Mouse (Mus musculus) midbrain, embryonic 13.5 days (tissue): ENCODE results near the gene Cadm1. TPM values are rescaled to one million over a fixed set of nuclear protein-coding genes. Genes with fewer than 3 reads are reported as not detected.

Experiments used
- ATAC-seq: fragments of 200-750 bp; cut with Nextera tagmentation; 2 replicates; pipeline ENCODE4 v1.8.0; 2017; ENCODE audit warnings: mild to moderate bottlenecking, moderate TSS enrichment, moderate library complexity
- H3K27ac ChIP-seq: fragments of 300-500 bp; sonication (generic); 2 replicates; pipeline ENCODE4 v1.5.1; 2015; ENCODE audit warnings: inconsistent platforms, mild to moderate bottlenecking, moderate library complexity
- H3K27me3 ChIP-seq: fragments of 300-500 bp; sonication (generic); 2 replicates; pipeline ENCODE4 v1.6.1; 2015; ENCODE audit warnings: mild to moderate bottlenecking, inconsistent platforms
- H3K36me3 ChIP-seq: fragments of 300-500 bp; sonication (generic); 2 replicates; pipeline ENCODE4 v1.6.1; 2015; ENCODE audit warnings: mild to moderate bottlenecking, inconsistent platforms
- H3K4me1 ChIP-seq: fragments of 300-500 bp; sonication (generic); replicated peaks from 2 replicates; pipeline ENCODE4 v1.6.1; 2015; ENCODE audit warnings: inconsistent platforms
- H3K4me2 ChIP-seq: fragments of 300-500 bp; sonication (generic); replicated peaks from 2 replicates; pipeline ENCODE4 v1.6.1; 2015; ENCODE audit warnings: moderate library complexity, mild to moderate bottlenecking, inconsistent platforms
- H3K4me3 ChIP-seq: fragments of 300-500 bp; sonication (generic); replicated peaks from 2 replicates; pipeline ENCODE4 v1.5.1; 2015; ENCODE audit warnings: mild to moderate bottlenecking, inconsistent platforms
- H3K9ac ChIP-seq: fragments of 300-500 bp; sonication (generic); replicated peaks from 2 replicates; pipeline ENCODE4 v1.6.1; 2015; ENCODE audit warnings: mild to moderate bottlenecking, inconsistent platforms
- H3K9me3 ChIP-seq: fragments of 300-500 bp; sonication (generic); 2 replicates; pipeline ENCODE4 v1.6.1; 2016; ENCODE audit warnings: mild to moderate bottlenecking, inconsistent platforms
- WGBS: fragments of 180-500 bp; shearing (Covaris S2); methylation state at CpG from one replicate; pipeline ENCODE4 v1.1.7; 2015; 5-methylcytosine and 5-hydroxymethylcytosine counted together
- polyA plus RNA-seq: library from polyadenylated mRNA; unstranded; fragments of >200 nt; fragmentation: Nextera tagmentation; extraction: Ambion mirVana; gene quantifications from 2 replicates; pipeline ENCODE4 v1.2.1, GENCODE M21; 2015

Cadm1 gene
- polyA plus RNA-seq, 1 experiment from 2014 or later = 138 TPM

GRCm38 (mm10) chr9:47615049-47615448 lies 85.1 kb downstream of the Cadm1 start:
- ATAC-seq = no peak

GRCm38 (mm10) chr9:47616391-47616790 lies 86.4 kb downstream of the Cadm1 start:
- H3K9ac ChIP-seq = no peak overlapping the region
- no peak overlapping the region for H3K27ac ChIP-seq
- no peaks in the 10 kb centered on the region for H3K36me3 ChIP-seq
- 0 out of 2 replicates have a peak, but pooled peaks cover 2% of the 10 kb centered on the region for H3K27me3 ChIP-seq
- H3K4me2 ChIP-seq = no peak overlapping the region
- H3K4me3 ChIP-seq = no peak overlapping the region
- ATAC-seq = no peak
- no peaks in the 10 kb centered on the region for H3K9me3 ChIP-seq
- WGBS = 72% methylated on average over 4 of the region's 4 CpGs
- peaks cover 43% of the 10 kb centered on the region for H3K4me1 ChIP-seq

More at GRCm38 (mm10) chr9:47615049-47615448, 85.1 kb downstream of the Cadm1 start:
- 62% methylated on average over 6 of the region's 6 CpGs for WGBS
- no peak overlapping the region for H3K9ac ChIP-seq
- H3K36me3 ChIP-seq = no peaks in the 10 kb centered on the region
- peaks cover 51% of the 10 kb centered on the region for H3K4me1 ChIP-seq
- no peaks in the 10 kb centered on the region for H3K9me3 ChIP-seq
- no peak overlapping the region for H3K27ac ChIP-seq
- H3K4me3 ChIP-seq = no peak overlapping the region
- H3K27me3 ChIP-seq = 0 out of 2 replicates have a peak, but pooled peaks cover 2% of the 10 kb centered on the region
- H3K4me2 ChIP-seq = no peak overlapping the region

- Histone ChIP-seq H3K9ac (no peak overlapping the region), H3K27ac (no peak overlapping the region), H3K36me3 (no peaks in the 10 kb centered on the region), H3K4me3 (no peak overlapping the region), H3K27me3 (0 out of 2 replicates have a peak, but pooled peaks cover 2% of the 10 kb centered on the region), H3K4me2 (no peak overlapping the region), H3K9me3 (no peaks in the 10 kb centered on the region), H3K4me1 (peaks cover 47% of the 10 kb centered on the region)
- no peak for ATAC-seq
- WGBS = 74% methylated on average over 8 of the region's 8 CpGs
Measured at GRCm38 (mm10) chr9:47619501-47620029, 89.6 kb downstream of the Cadm1 start.

GRCm38 (mm10) chr9:47623447-47624445 lies 93.8 kb downstream of the Cadm1 start:
- Histone ChIP-seq H3K9ac (no peak overlapping the region), H3K4me1 (peaks cover 12% of the 10 kb centered on the region), H3K4me3 (no peak overlapping the region), H3K9me3 (no peaks in the 10 kb centered on the region), H3K4me2 (no peak overlapping the region), H3K27ac (no peak overlapping the region), H3K27me3 (0 out of 2 replicates have a peak, but pooled peaks cover 2% of the 10 kb centered on the region), H3K36me3 (no peaks in the 10 kb centered on the region)
- 64% methylated on average over 12 of the region's 12 CpGs for WGBS
- ATAC-seq = 0 out of 2 replicates have a peak, but pooled peaks have one; percentile 48

- no peaks in the 10 kb centered on the region for H3K36me3 ChIP-seq
- H3K4me1 ChIP-seq = peaks cover 8% of the 10 kb centered on the region
- 89% methylated on average over 17 of the region's 17 CpGs for WGBS
- no peaks in the 10 kb centered on the region for H3K27me3 ChIP-seq
- no peak overlapping the region for H3K4me3 ChIP-seq
- no peaks in the 10 kb centered on the region for H3K9me3 ChIP-seq
- H3K4me2 ChIP-seq = no peak overlapping the region
- no peak overlapping the region for H3K27ac ChIP-seq
- no peak overlapping the region for H3K9ac ChIP-seq
- no peak for ATAC-seq
Measured at GRCm38 (mm10) chr9:47624565-47625520, 94.9 kb downstream of the Cadm1 start.

GRCm38 (mm10) chr9:47625621-47626210 lies 95.7 kb downstream of the Cadm1 start:
- no peak for ATAC-seq

GRCm38 (mm10) chr9:47627966-47628365 lies 98.0 kb downstream of the Cadm1 start:
- no peak overlapping the region for H3K27ac ChIP-seq
- no peak overlapping the region for H3K9ac ChIP-seq
- no peak overlapping the region for H3K4me3 ChIP-seq
- 91% methylated on average over 2 of the region's 2 CpGs for WGBS
- H3K4me2 ChIP-seq = no peak overlapping the region
- no peaks in the 10 kb centered on the region for H3K9me3 ChIP-seq
- no peaks in the 10 kb centered on the region for H3K36me3 ChIP-seq
- no peaks in the 10 kb centered on the region for H3K27me3 ChIP-seq
- peaks cover 8% of the 10 kb centered on the region for H3K4me1 ChIP-seq
- no peak for ATAC-seq

More at GRCm38 (mm10) chr9:47625621-47626210, 95.7 kb downstream of the Cadm1 start:
- no peaks in the 10 kb centered on the region for H3K36me3 ChIP-seq
- H3K27ac ChIP-seq = no peak overlapping the region
- peaks cover 8% of the 10 kb centered on the region for H3K4me1 ChIP-seq
- WGBS = 90% methylated on average over 7 of the region's 7 CpGs
- H3K4me2 ChIP-seq = no peak overlapping the region
- no peaks in the 10 kb centered on the region for H3K9me3 ChIP-seq
- H3K9ac ChIP-seq = no peak overlapping the region
- no peaks in the 10 kb centered on the region for H3K27me3 ChIP-seq
- H3K4me3 ChIP-seq = no peak overlapping the region

GRCm38 (mm10) chr9:47628550-47628949 lies 98.6 kb downstream of the Cadm1 start:
- H3K27ac ChIP-seq = no peak overlapping the region

GRCm38 (mm10) chr9:47634695-47635094 lies 104.7 kb downstream of the Cadm1 start:
- no peaks in the 10 kb centered on the region for H3K36me3 ChIP-seq
- 79% methylated on average over 3 of the region's 3 CpGs for WGBS
- no peak overlapping the region for H3K9ac ChIP-seq
- H3K4me2 ChIP-seq = no peak overlapping the region
- no peaks in the 10 kb centered on the region for H3K27me3 ChIP-seq
- peaks cover 7% of the 10 kb centered on the region for H3K4me1 ChIP-seq
- H3K4me3 ChIP-seq = no peak overlapping the region
- ATAC-seq = no peak
- no peaks in the 10 kb centered on the region for H3K9me3 ChIP-seq
- no peak overlapping the region for H3K27ac ChIP-seq

More at GRCm38 (mm10) chr9:47628550-47628949, 98.6 kb downstream of the Cadm1 start:
- 81% methylated on average over 1 of the region's 1 CpGs for WGBS
- no peak overlapping the region for H3K4me2 ChIP-seq
- H3K27me3 ChIP-seq = no peaks in the 10 kb centered on the region
- no peak for ATAC-seq
- H3K9ac ChIP-seq = no peak overlapping the region
- H3K4me1 ChIP-seq = peaks cover 3% of the 10 kb centered on the region
- H3K4me3 ChIP-seq = no peak overlapping the region
- H3K9me3 ChIP-seq = no peaks in the 10 kb centered on the region
- H3K36me3 ChIP-seq = no peaks in the 10 kb centered on the region

GRCm38 (mm10) chr9:47642663-47643062 lies 112.7 kb downstream of the Cadm1 start:
- Histone ChIP-seq H3K4me2 (no peak overlapping the region), H3K9ac (no peak overlapping the region), H3K36me3 (no peaks in the 10 kb centered on the region), H3K9me3 (no peaks in the 10 kb centered on the region), H3K27me3 (no peaks in the 10 kb centered on the region), H3K4me1 (peaks cover 12% of the 10 kb centered on the region; the same call in 1 of the 2 replicates), H3K27ac (no peak overlapping the region), H3K4me3 (no peak overlapping the region)
- ATAC-seq = no peak
- 71% methylated on average over 4 of the region's 4 CpGs for WGBS

GRCm38 (mm10) chr9:47645056-47645455 lies 115.1 kb downstream of the Cadm1 start:
- Histone ChIP-seq H3K36me3 (no peaks in the 10 kb centered on the region), H3K4me3 (no peak overlapping the region), H3K27me3 (no peaks in the 10 kb centered on the region), H3K9ac (no peak overlapping the region), H3K27ac (no peak overlapping the region), H3K4me1 (peaks cover 22% of the 10 kb centered on the region), H3K4me2 (no peak overlapping the region), H3K9me3 (no peaks in the 10 kb centered on the region)
- no peak for ATAC-seq
- 93% methylated on average over 2 of the region's 2 CpGs for WGBS
